Mouse (Mus musculus): ENCODE measurements around the gene Fam104a.

The Fam104a gene

GRCm38 (mm10) chr11:113683957-113684706, at the start of gene Fam104a, which contains the start of gene D11Wsu47e:
TSS of gene Fam104a (minus strand) at chr11:113684155.
TSS of gene D11Wsu47e (plus strand) at chr11:113684412.
- peak; percentile 97 for DNase-seq

GRCm38 (mm10) chr11:113731945-113732612, 48.1 kb upstream of the Fam104a start:
- DNase-seq, result no peak

- DNase-seq, result peak; percentile 54
Measured at GRCm38 (mm10) chr11:113730879-113731278, 46.9 kb upstream of the Fam104a start.

- DNase-seq, result no peak
Measured at GRCm38 (mm10) chr11:113729917-113730316, 46.0 kb upstream of the Fam104a start.

- DNase-seq, result no peak
Measured at GRCm38 (mm10) chr11:113729239-113729638, 45.3 kb upstream of the Fam104a start.

- no peak for DNase-seq
Measured at GRCm38 (mm10) chr11:113727992-113728391, 44.0 kb upstream of the Fam104a start.

GRCm38 (mm10) chr11:113726994-113727888, 43.3 kb upstream of the Fam104a start:
- no peak for DNase-seq

- DNase-seq, result peak; percentile 44
Measured at GRCm38 (mm10) chr11:113725235-113726048, 41.5 kb upstream of the Fam104a start.

GRCm38 (mm10) chr11:113722405-113723090, 38.6 kb upstream of the Fam104a start:
- DNase-seq, result no peak

- peak; percentile 84 for DNase-seq
Measured at GRCm38 (mm10) chr11:113717767-113718424, 33.9 kb upstream of the Fam104a start.

GRCm38 (mm10) chr11:113716132-113716531, 32.2 kb upstream of the Fam104a start:
- no peak for DNase-seq

- peak; percentile 57 for DNase-seq
Measured at GRCm38 (mm10) chr11:113715078-113715674, 31.2 kb upstream of the Fam104a start.

GRCm38 (mm10) chr11:113711061-113711460, 27.1 kb upstream of the Fam104a start:
- no peak for DNase-seq

GRCm38 (mm10) chr11:113710257-113710777, 26.4 kb upstream of the Fam104a start:
- DNase-seq, result no peak

GRCm38 (mm10) chr11:113709731-113710256, 25.8 kb upstream of the Fam104a start, which contains the start of gene Cpsf4l:
TSS of gene Cpsf4l (minus strand) at chr11:113710017.
- no peak for DNase-seq

- no peak for DNase-seq
Measured at GRCm38 (mm10) chr11:113709272-113709671, 25.3 kb upstream of the Fam104a start.

GRCm38 (mm10) chr11:113708629-113709213, 24.8 kb upstream of the Fam104a start:
- no peak for DNase-seq

GRCm38 (mm10) chr11:113705966-113706652, 22.2 kb upstream of the Fam104a start:
- DNase-seq, result no peak

- DNase-seq, result peak; percentile 84
Measured at GRCm38 (mm10) chr11:113703758-113704157, 19.8 kb upstream of the Fam104a start.
